Mouse (Mus musculus) embryonic facial prominence, embryonic 15.5 days (tissue): ENCODE measurements around the gene Prr5l. TPM values are rescaled to one million over a fixed set of nuclear protein-coding genes. Genes with fewer than 3 reads are reported as not detected.

ENCODE experiments used
- ATAC-seq: fragments of 200-750 bp; cut with Nextera tagmentation; 2 replicates; pipeline ENCODE4 v1.8.0; 2017; ENCODE audit warnings: low read depth, moderate TSS enrichment; ENCODE audit not compliant: insufficient number of reproducible peaks, low FRiP score, low TSS enrichment
- H3K27ac ChIP-seq: fragments of 300-500 bp; sonication (generic); replicated peaks from 2 replicates; pipeline ENCODE4 v1.5.1; 2015; ENCODE audit warnings: mild to moderate bottlenecking, inconsistent platforms
- H3K27me3 ChIP-seq: fragments of 300-500 bp; sonication (generic); 2 replicates; pipeline ENCODE4 v1.6.1; 2015; ENCODE audit warnings: inconsistent platforms
- H3K36me3 ChIP-seq: fragments of 300-500 bp; sonication (generic); 2 replicates; pipeline ENCODE4 v1.6.1; 2015; ENCODE audit warnings: mild to moderate bottlenecking, inconsistent platforms
- H3K4me1 ChIP-seq: fragments of 300-500 bp; sonication (generic); 2 replicates; pipeline ENCODE4 v1.6.1; 2015; ENCODE audit warnings: inconsistent platforms
- H3K4me2 ChIP-seq: fragments of 300-500 bp; sonication (generic); replicated peaks from 2 replicates; pipeline ENCODE4 v1.6.1; 2015; ENCODE audit warnings: mild to moderate bottlenecking, inconsistent platforms
- H3K4me3 ChIP-seq: fragments of 300-500 bp; sonication (generic); replicated peaks from 2 replicates; pipeline ENCODE4 v1.5.1; 2015; ENCODE audit warnings: mild to moderate bottlenecking, inconsistent platforms
- H3K9ac ChIP-seq: fragments of 300-500 bp; sonication (generic); 2 replicates; pipeline ENCODE4 v1.6.1; 2015; ENCODE audit warnings: inconsistent platforms
- H3K9me3 ChIP-seq: fragments of 300-500 bp; sonication (generic); replicated peaks from 2 replicates; pipeline ENCODE4 v1.6.1; 2016; ENCODE audit warnings: inconsistent platforms
- WGBS: fragments of 180-500 bp; shearing (Covaris S2); methylation state at CpG from one replicate; pipeline ENCODE4 v1.1.7; 2015; 5-methylcytosine and 5-hydroxymethylcytosine counted together
- polyA plus RNA-seq: library from polyadenylated mRNA; unstranded; fragments of >200 nt; fragmentation: Nextera tagmentation; extraction: Ambion mirVana; gene quantifications from 2 replicates; pipeline ENCODE4 v1.2.1, GENCODE M21; 2015

The Prr5l gene
- polyA plus RNA-seq: 20.4 and 24.4 TPM in 2 replicates

- Histone ChIP-seq H3K4me3 (no peak within 1 kb of the TSS), H3K4me2 (no peak within 1 kb of the TSS), H3K9ac (no peak within 1 kb of the TSS), H3K27ac (no peak within 1 kb of the TSS), H3K27me3 (no peaks in the 10 kb centered on the region), H3K4me1 (peaks cover 8% of the 10 kb centered on the region), H3K9me3 (no peaks in the 10 kb centered on the region), H3K36me3 (no peaks in the 10 kb centered on the region)
- WGBS: 45% methylated on average over 3 of the region's 3 CpGs
- no peak for ATAC-seq
Observed at GRCm38 (mm10) chr2:101882998-101883397, at the start of gene Prr5l. Gene Prr5l (minus strand): TSS chr2:101883027.

GRCm38 (mm10) chr2:101932169-101932936 lies 49.5 kb upstream of the Prr5l start:
- Histone ChIP-seq H3K27ac (no peak overlapping the region), H3K4me1 (no peaks in the 10 kb centered on the region), H3K4me2 (no peak overlapping the region), H3K36me3 (no peaks in the 10 kb centered on the region), H3K9ac (no peak overlapping the region), H3K9me3 (no peaks in the 10 kb centered on the region), H3K4me3 (no peak overlapping the region), H3K27me3 (no peaks in the 10 kb centered on the region)
- 63% methylated on average over 14 of the region's 14 CpGs for WGBS
- ATAC-seq: no peak

- Histone ChIP-seq H3K4me2 (no peak overlapping the region), H3K9ac (no peak overlapping the region), H3K4me3 (no peak overlapping the region), H3K27ac (no peak overlapping the region), H3K9me3 (no peaks in the 10 kb centered on the region), H3K36me3 (no peaks in the 10 kb centered on the region), H3K4me1 (no peaks in the 10 kb centered on the region), H3K27me3 (no peaks in the 10 kb centered on the region)
- 67% methylated on average over 12 of the region's 12 CpGs for WGBS
- no peak for ATAC-seq
Observed at GRCm38 (mm10) chr2:101925591-101926188, 42.9 kb upstream of the Prr5l start.

GRCm38 (mm10) chr2:101925183-101925582 lies 42.4 kb upstream of the Prr5l start:
- 77% methylated on average over 3 of the region's 3 CpGs for WGBS
- H3K27ac ChIP-seq: no peak overlapping the region
- no peak for ATAC-seq

GRCm38 (mm10) chr2:101923181-101923580 lies 40.4 kb upstream of the Prr5l start:
- ATAC-seq: no peak
- 78% methylated on average over 4 of the region's 4 CpGs for WGBS
- no peaks in the 10 kb centered on the region for H3K4me1 ChIP-seq
- no peak overlapping the region for H3K4me2 ChIP-seq
- no peak overlapping the region for H3K4me3 ChIP-seq
- no peaks in the 10 kb centered on the region for H3K36me3 ChIP-seq
- H3K27ac ChIP-seq: no peak overlapping the region
- no peaks in the 10 kb centered on the region for H3K9me3 ChIP-seq
- H3K9ac ChIP-seq: no peak overlapping the region
- H3K27me3 ChIP-seq: no peaks in the 10 kb centered on the region

More at GRCm38 (mm10) chr2:101925183-101925582, 42.4 kb upstream of the Prr5l start:
- Histone ChIP-seq H3K4me3 (no peak overlapping the region), H3K9ac (no peak overlapping the region), H3K4me1 (no peaks in the 10 kb centered on the region), H3K9me3 (no peaks in the 10 kb centered on the region), H3K36me3 (no peaks in the 10 kb centered on the region), H3K4me2 (no peak overlapping the region), H3K27me3 (no peaks in the 10 kb centered on the region)

GRCm38 (mm10) chr2:101922302-101922701 lies 39.5 kb upstream of the Prr5l start:
- no peak overlapping the region for H3K4me2 ChIP-seq
- H3K4me1 ChIP-seq: no peaks in the 10 kb centered on the region
- no peak overlapping the region for H3K27ac ChIP-seq
- no peak for ATAC-seq
- H3K36me3 ChIP-seq: no peaks in the 10 kb centered on the region
- 89% methylated on average over 4 of the region's 4 CpGs for WGBS
- no peaks in the 10 kb centered on the region for H3K27me3 ChIP-seq
- no peaks in the 10 kb centered on the region for H3K9me3 ChIP-seq
- no peak overlapping the region for H3K9ac ChIP-seq
- no peak overlapping the region for H3K4me3 ChIP-seq

GRCm38 (mm10) chr2:101920136-101920554 lies 37.3 kb upstream of the Prr5l start:
- Histone ChIP-seq H3K36me3 (no peaks in the 10 kb centered on the region), H3K27ac (no peak overlapping the region), H3K4me1 (no peaks in the 10 kb centered on the region), H3K4me2 (no peak overlapping the region), H3K9ac (no peak overlapping the region), H3K9me3 (no peaks in the 10 kb centered on the region), H3K4me3 (no peak overlapping the region), H3K27me3 (no peaks in the 10 kb centered on the region)
- WGBS: 41% methylated on average over 2 of the region's 2 CpGs
- ATAC-seq: 0 out of 2 replicates have a peak, but pooled peaks have one; percentile 15

- Histone ChIP-seq H3K36me3 (no peaks in the 10 kb centered on the region), H3K9me3 (no peaks in the 10 kb centered on the region), H3K4me1 (no peaks in the 10 kb centered on the region), H3K9ac (no peak overlapping the region), H3K4me2 (no peak overlapping the region), H3K4me3 (no peak overlapping the region), H3K27me3 (no peaks in the 10 kb centered on the region), H3K27ac (no peak overlapping the region)
- 64% methylated on average over 7 of the region's 7 CpGs for WGBS
- no peak for ATAC-seq
Observed at GRCm38 (mm10) chr2:101918518-101918917, 35.7 kb upstream of the Prr5l start.

- H3K27ac ChIP-seq: no peak overlapping the region
- peaks cover 6% of the 10 kb centered on the region; the same call in 1 of the 2 replicates for H3K4me1 ChIP-seq
- H3K4me3 ChIP-seq: no peak overlapping the region
- 90% methylated on average over 15 of the region's 15 CpGs for WGBS
- H3K9ac ChIP-seq: no peak overlapping the region
- no peak overlapping the region for H3K4me2 ChIP-seq
- H3K36me3 ChIP-seq: no peaks in the 10 kb centered on the region
- no peaks in the 10 kb centered on the region for H3K9me3 ChIP-seq
- H3K27me3 ChIP-seq: no peaks in the 10 kb centered on the region
- no peak for ATAC-seq
Observed at GRCm38 (mm10) chr2:101909326-101910080, 26.7 kb upstream of the Prr5l start.

- Histone ChIP-seq H3K27ac (no peak overlapping the region), H3K9me3 (no peaks in the 10 kb centered on the region), H3K4me2 (no peak overlapping the region), H3K36me3 (no peaks in the 10 kb centered on the region), H3K4me3 (no peak overlapping the region), H3K27me3 (no peaks in the 10 kb centered on the region), H3K4me1 (peaks cover 6% of the 10 kb centered on the region; the same call in 1 of the 2 replicates), H3K9ac (no peak overlapping the region)
- WGBS: 79% methylated on average over 13 of the region's 13 CpGs
- ATAC-seq: no peak
Observed at GRCm38 (mm10) chr2:101908773-101909172, 25.9 kb upstream of the Prr5l start.

GRCm38 (mm10) chr2:101907386-101908022 lies 24.7 kb upstream of the Prr5l start:
- Histone ChIP-seq H3K9me3 (no peaks in the 10 kb centered on the region), H3K27me3 (no peaks in the 10 kb centered on the region), H3K4me1 (peaks cover 6% of the 10 kb centered on the region; the same call in 1 of the 2 replicates), H3K4me3 (no peak overlapping the region), H3K4me2 (no peak overlapping the region), H3K36me3 (no peaks in the 10 kb centered on the region), H3K27ac (no peak overlapping the region), H3K9ac (no peak overlapping the region)
- no peak for ATAC-seq
- WGBS: 69% methylated on average over 10 of the region's 10 CpGs
